In the genomic region with DNA sequence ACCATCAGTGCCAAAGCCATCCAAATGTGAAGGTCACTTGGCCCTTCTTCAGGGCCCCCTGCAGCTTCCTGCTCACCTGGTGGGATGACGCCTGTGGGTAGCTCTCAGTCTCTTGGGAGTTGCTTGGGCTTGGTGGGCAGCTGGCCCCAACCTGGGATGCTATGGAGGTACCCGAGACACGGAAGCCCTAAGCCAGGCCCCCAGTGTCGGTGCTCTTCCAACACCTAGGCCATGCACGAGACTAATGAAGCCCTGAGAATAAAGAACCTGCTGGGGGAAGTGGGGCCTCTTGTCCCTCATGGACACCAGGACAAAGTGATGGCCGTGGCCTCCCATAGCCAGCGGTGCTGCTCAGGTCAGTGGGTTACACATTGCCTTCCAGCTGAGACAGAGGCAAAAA, we compare ENCODE assay signal across 18 mouse cellular contexts.
DNase-seq lines count a peak whose midpoint lies in the region; ATAC-seq and TF ChIP-seq lines count a peak whose summit lies in the region.
"Had no signal": no experiment of that assay in that cellular context is flagged by ENCODE, and none has a peak within 500 bp of the region (broad histone marks: within the 10 kb centered on the region; RNA-seq: fewer than 3 reads in every experiment).

No protein-coding gene starts in this region.

- no peaks in the 10 kb centered on the region for H3K27me3 ChIP-seq in hindbrain, embryonic 13.5 days
- H3K27me3 ChIP-seq in hindbrain, embryonic 11.5 days (ENCODE audit: control insufficient read depth, insufficient read depth, low read length) = no peaks in the 10 kb centered on the region
- H3K27me3 ChIP-seq in midbrain, embryonic 10.5 days (ENCODE audit: low read depth, poor library complexity, severe bottlenecking) = no peaks in the 10 kb centered on the region
- no peaks in the 10 kb centered on the region for H3K27me3 ChIP-seq in midbrain, embryonic 11.5 days (ENCODE audit: control insufficient read depth, insufficient read depth, low read length)
- no peaks in the 10 kb centered on the region for H3K27me3 ChIP-seq in stomach, embryonic 16.5 days (ENCODE audit: control insufficient read depth, insufficient read depth, low read length)
- H3K27me3 ChIP-seq in liver, embryonic 12.5 days (replicated peaks) = no peaks in the 10 kb centered on the region
- H3K27me3 ChIP-seq: megakaryocyte, embryonic 14.5 days had no signal

- H3K4me2 ChIP-seq in hindbrain, embryonic 13.5 days = no peak overlapping the region
- H3K4me2 ChIP-seq in hindbrain, embryonic 11.5 days (replicated peaks; ENCODE audit: low read depth, low read length) = no peak overlapping the region
- H3K4me2 ChIP-seq in midbrain, embryonic 11.5 days = no peak overlapping the region
- H3K4me2 ChIP-seq in stomach, embryonic 16.5 days (ENCODE audit: low read depth, low read length) = no peak overlapping the region
- H3K4me2 ChIP-seq in liver, embryonic 12.5 days = no peak overlapping the region
- H3K4me2 ChIP-seq: lung, embryonic 14.5 days had no signal

- H3K9ac ChIP-seq in hindbrain, embryonic 13.5 days = no peak overlapping the region
- H3K9ac ChIP-seq in hindbrain, embryonic 11.5 days (ENCODE audit: low read depth, low read length) = no peak overlapping the region
- no peak overlapping the region for H3K9ac ChIP-seq in midbrain, embryonic 11.5 days (ENCODE audit: low read length)
- H3K9ac ChIP-seq in stomach, embryonic 16.5 days (ENCODE audit: low read length) = no peak overlapping the region
- no peak overlapping the region for H3K9ac ChIP-seq in liver, embryonic 12.5 days
- H3K9ac ChIP-seq: lung, embryonic 14.5 days had no signal

- no peaks in the 10 kb centered on the region; the same call in 1 of the 2 replicates for H3K36me3 ChIP-seq in hindbrain, embryonic 13.5 days
- H3K36me3 ChIP-seq in hindbrain, embryonic 11.5 days (ENCODE audit: control insufficient read depth, insufficient read depth, low read length) = no peaks in the 10 kb centered on the region
- H3K36me3 ChIP-seq in midbrain, embryonic 10.5 days = peaks cover 20% of the 10 kb centered on the region
- 0 out of 2 replicates have a peak, but pooled peaks cover 2% of the 10 kb centered on the region for H3K36me3 ChIP-seq in midbrain, embryonic 11.5 days (ENCODE audit: control insufficient read depth, insufficient read depth, low read length)
- no peaks in the 10 kb centered on the region for H3K36me3 ChIP-seq in stomach, embryonic 16.5 days (ENCODE audit: control insufficient read depth, insufficient read depth, low read length)
- H3K36me3 ChIP-seq in liver, embryonic 12.5 days = 0 out of 2 replicates have a peak, but pooled peaks cover 5% of the 10 kb centered on the region

- 80% methylated on average over 7 of the region's 7 CpGs for WGBS in hindbrain, embryonic 13.5 days
- 79% methylated on average over 7 of the region's 7 CpGs for WGBS in hindbrain, embryonic 11.5 days
- WGBS in midbrain, embryonic 10.5 days = 80% methylated on average over 7 of the region's 7 CpGs
- WGBS in midbrain, embryonic 11.5 days = 71% methylated on average over 7 of the region's 7 CpGs
- 79% methylated on average over 7 of the region's 7 CpGs for WGBS in stomach, embryonic 16.5 days
- WGBS in liver, embryonic 12.5 days (ENCODE audit: insufficient replicate concordance) = 68% methylated on average over 7 of the region's 7 CpGs

- intact Hi-C loops in gastrocnemius, adult 2 months (cut with DNase I) = no loop called here

- peaks cover 53% of the 10 kb centered on the region for H3K4me1 ChIP-seq in hindbrain, embryonic 13.5 days (replicated peaks)
- no peaks in the 10 kb centered on the region for H3K4me1 ChIP-seq in hindbrain, embryonic 11.5 days (replicated peaks; ENCODE audit: control insufficient read depth, insufficient read depth, low read length)
- peaks cover 80% of the 10 kb centered on the region for H3K4me1 ChIP-seq in midbrain, embryonic 10.5 days
- peaks cover 53% of the 10 kb centered on the region for H3K4me1 ChIP-seq in midbrain, embryonic 11.5 days (ENCODE audit: control insufficient read depth, insufficient read depth, low read length)
- H3K4me1 ChIP-seq in stomach, embryonic 16.5 days (ENCODE audit: control insufficient read depth, insufficient read depth, low read length) = peaks cover 50% of the 10 kb centered on the region
- no peaks in the 10 kb centered on the region for H3K4me1 ChIP-seq in liver, embryonic 12.5 days

- no peak for ATAC-seq in hindbrain, embryonic 13.5 days (ENCODE audit: low FRiP score)
- no peak for ATAC-seq in hindbrain, embryonic 11.5 days (ENCODE audit: low FRiP score)
- ATAC-seq in midbrain, embryonic 11.5 days (ENCODE audit: low FRiP score) = no peak
- ATAC-seq in stomach, embryonic 16.5 days (ENCODE audit: insufficient read depth, low FRiP score) = no peak
- ATAC-seq in liver, embryonic 12.5 days = no peak

- no peak for DNase-seq in gastrocnemius, adult 2 months
- DNase-seq in gastrocnemius, adult 8-10 months (ENCODE audit: low spot score in 2 of 2) = no peak
- no peak for DNase-seq in hindbrain, embryonic 11.5 days (ENCODE audit: low spot score)
- no peak for DNase-seq in midbrain, embryonic 10.5 days (ENCODE audit: low spot score)
- DNase-seq in midbrain, embryonic 11.5 days (ENCODE audit: low spot score, missing footprints) = no peak
- DNase-seq: adrenal gland, adult 8-10 months; cerebellum, adult 11 months; gastrocnemius, postnatal 14 days; heart, postnatal 14 days; kidney, adult 8-10 months; layer of hippocampus, postnatal 36 days; thymus, adult 18-20 months had no signal

- H3K27ac ChIP-seq in gastrocnemius, adult 2 months = peak overlapping the region; percentile 24
- H3K27ac ChIP-seq in hindbrain, embryonic 13.5 days = peak overlapping the region; percentile 18; the same call in 1 of the 2 replicates
- no peak overlapping the region for H3K27ac ChIP-seq in hindbrain, embryonic 11.5 days (ENCODE audit: low read depth, low read length)
- peak overlapping the region; percentile 42; the same call in 1 of the 2 replicates for H3K27ac ChIP-seq in midbrain, embryonic 10.5 days (replicated peaks)
- no peak overlapping the region for H3K27ac ChIP-seq in midbrain, embryonic 11.5 days (ENCODE audit: low read depth, low read length)
- H3K27ac ChIP-seq in stomach, embryonic 16.5 days (ENCODE audit: low read length) = 0 out of 2 replicates have a peak overlapping the region, but pooled peaks have one; percentile 44
- no peak overlapping the region for H3K27ac ChIP-seq in liver, embryonic 12.5 days

- TF ChIP-seq CTCF in gastrocnemius, adult 2 months (IDR thresholded peaks at IDR 0.05) = no peak

- H3K9me3 ChIP-seq in hindbrain, embryonic 13.5 days = no peaks in the 10 kb centered on the region
- no peaks in the 10 kb centered on the region for H3K9me3 ChIP-seq in hindbrain, embryonic 11.5 days (ENCODE audit: control insufficient read depth, low read length)
- no peaks in the 10 kb centered on the region for H3K9me3 ChIP-seq in midbrain, embryonic 10.5 days (replicated peaks)
- no peaks in the 10 kb centered on the region for H3K9me3 ChIP-seq in midbrain, embryonic 11.5 days (ENCODE audit: control insufficient read depth, low read length)
- no peaks in the 10 kb centered on the region for H3K9me3 ChIP-seq in stomach, embryonic 16.5 days (replicated peaks; ENCODE audit: control insufficient read depth, low read length)
- no peaks in the 10 kb centered on the region for H3K9me3 ChIP-seq in liver, embryonic 12.5 days (replicated peaks)
- H3K9me3 ChIP-seq: megakaryocyte, embryonic 14.5 days had no signal

- H3K4me3 ChIP-seq in gastrocnemius, adult 2 months = no peak overlapping the region
- no peak overlapping the region for H3K4me3 ChIP-seq in hindbrain, embryonic 13.5 days
- H3K4me3 ChIP-seq in hindbrain, embryonic 11.5 days (ENCODE audit: low read depth, low read length) = no peak overlapping the region
- H3K4me3 ChIP-seq in midbrain, embryonic 10.5 days = no peak overlapping the region
- H3K4me3 ChIP-seq in midbrain, embryonic 11.5 days (ENCODE audit: low read depth, low read length) = no peak overlapping the region
- H3K4me3 ChIP-seq in stomach, embryonic 16.5 days (replicated peaks; ENCODE audit: low read length) = no peak overlapping the region
- no peak overlapping the region for H3K4me3 ChIP-seq in liver, embryonic 12.5 days
- H3K4me3 ChIP-seq: megakaryocyte, embryonic 14.5 days; myocyte had no signal

Comparison
In these comparisons a context has a peak if more than half of its experiments do, and no peak if none do; other contexts are left out.
1. H3K27ac ChIP-seq: peak in gastrocnemius, adult 2 months (single experiment), hindbrain, embryonic 13.5 days (single experiment), midbrain, embryonic 10.5 days (single experiment) and stomach, embryonic 16.5 days (single experiment); none in hindbrain, embryonic 11.5 days (single experiment), midbrain, embryonic 11.5 days (single experiment) and liver, embryonic 12.5 days (single experiment).